Mouse (Mus musculus): ENCODE results near the gene Foxa3.
A peak's percentile ranks its signal among the peaks of the same experiment; 100 is the strongest.

DNA sequence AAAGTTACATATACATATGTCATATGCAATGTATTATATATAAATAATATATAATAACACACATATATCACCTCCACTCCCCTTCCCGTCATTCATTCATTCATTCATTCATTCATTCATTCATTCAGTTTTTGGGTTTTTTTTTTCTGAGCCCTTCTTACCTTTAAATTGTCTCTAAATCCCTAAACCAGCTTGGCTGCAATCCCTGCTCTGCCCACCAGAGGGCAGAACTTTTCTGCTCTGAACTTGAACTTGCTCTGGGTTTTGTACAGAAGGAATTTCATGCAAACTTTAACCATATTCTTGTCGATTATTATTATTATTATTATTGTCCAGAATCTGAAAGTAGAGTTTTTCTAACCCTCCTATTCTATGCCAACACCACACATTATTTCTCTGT, 45.4 kb upstream of the Foxa3 start:
- no peak for TF ChIP-seq POLR2A (IDR thresholded peaks at IDR 0.05; ENCODE audit: insufficient read depth, low read depth, low read length)
- peak; percentile 85 for TF ChIP-seq CTCF (IDR thresholded peaks at IDR 0.05)
- 0 out of 2 replicates have a peak, but pooled peaks have one; percentile 32 for TF ChIP-seq EP300 (IDR thresholded peaks at IDR 0.05; ENCODE audit: insufficient read depth, low read depth, low read length)
